Mouse (Mus musculus) gastrocnemius, adult 2 months (tissue): ENCODE data around the gene Ncstn. TPM values are rescaled to one million over a fixed set of nuclear protein-coding genes. Genes with fewer than 3 reads are reported as not detected.

Source experiments
- DNase-seq: peaks from one replicate; pipeline ENCODE4 v3.0.0; 2022
- H3K27ac ChIP-seq: fragments of 200-600 bp; 2 replicates; pipeline ENCODE4 v1.8.1; 2022; ENCODE audit warnings: mild to moderate bottlenecking
- H3K4me3 ChIP-seq: fragments of 200-600 bp; 2 replicates; pipeline ENCODE4 v1.8.1; 2022; ENCODE audit warnings: mild to moderate bottlenecking, moderate library complexity
- CTCF ChIP-seq: fragments of 200-600 bp; IDR thresholded peaks from 2 replicates; pipeline ENCODE4 v1.8.1; 2022; ENCODE audit warnings: antibody characterized with exemption, mild to moderate bottlenecking, moderate library complexity
- intact Hi-C: fragments of 180-260 bp; cut with DNase I; formaldehyde crosslinking; loops from one replicate; pipeline ENCODE4 v1.15.1; 2025
- total RNA-seq, 2 experiments: library from RNA; stranded (reverse); gene quantifications; 2 replicates each; pipeline ENCODE4 v1.2.3; 2021

The Ncstn gene
- total RNA-seq, 2 experiments from 2014 or later, result 27.1 to 31.9 TPM

DNA sequence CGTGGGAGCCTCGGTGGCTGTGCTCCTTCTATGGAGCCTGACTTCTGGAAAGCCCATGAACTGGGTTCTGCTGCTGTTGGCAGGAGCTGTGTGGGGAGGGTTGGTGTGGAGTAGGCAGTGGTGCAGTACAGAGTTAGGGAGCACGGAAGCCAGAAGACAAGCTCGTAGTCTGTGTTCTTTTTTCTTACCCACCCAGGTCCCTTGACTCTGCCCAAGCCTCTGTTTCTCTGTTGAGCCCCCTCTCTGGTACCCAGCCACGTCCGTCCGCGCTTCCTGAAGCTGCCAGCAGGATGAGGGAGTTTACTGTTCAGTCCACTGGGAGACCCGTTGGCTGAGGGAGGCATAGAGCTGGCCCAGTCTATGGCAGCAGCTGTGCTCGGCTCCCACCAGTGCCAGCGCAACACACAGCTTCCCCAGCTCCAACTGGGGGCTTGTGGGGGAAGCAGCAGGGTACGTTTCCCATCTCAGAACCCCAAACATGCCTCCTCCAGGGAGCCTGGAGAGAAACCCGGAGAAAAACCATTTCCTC is 17.9 kb downstream of the Ncstn start:
- TF ChIP-seq CTCF, result no peak
- intact Hi-C loops, result no loop called here
- DNase-seq, result peak; percentile 40
- H3K27ac ChIP-seq, result peak overlapping the region; percentile 38; the same call in 1 of the 2 replicates
- H3K4me3 ChIP-seq, result no peak overlapping the region

DNA sequence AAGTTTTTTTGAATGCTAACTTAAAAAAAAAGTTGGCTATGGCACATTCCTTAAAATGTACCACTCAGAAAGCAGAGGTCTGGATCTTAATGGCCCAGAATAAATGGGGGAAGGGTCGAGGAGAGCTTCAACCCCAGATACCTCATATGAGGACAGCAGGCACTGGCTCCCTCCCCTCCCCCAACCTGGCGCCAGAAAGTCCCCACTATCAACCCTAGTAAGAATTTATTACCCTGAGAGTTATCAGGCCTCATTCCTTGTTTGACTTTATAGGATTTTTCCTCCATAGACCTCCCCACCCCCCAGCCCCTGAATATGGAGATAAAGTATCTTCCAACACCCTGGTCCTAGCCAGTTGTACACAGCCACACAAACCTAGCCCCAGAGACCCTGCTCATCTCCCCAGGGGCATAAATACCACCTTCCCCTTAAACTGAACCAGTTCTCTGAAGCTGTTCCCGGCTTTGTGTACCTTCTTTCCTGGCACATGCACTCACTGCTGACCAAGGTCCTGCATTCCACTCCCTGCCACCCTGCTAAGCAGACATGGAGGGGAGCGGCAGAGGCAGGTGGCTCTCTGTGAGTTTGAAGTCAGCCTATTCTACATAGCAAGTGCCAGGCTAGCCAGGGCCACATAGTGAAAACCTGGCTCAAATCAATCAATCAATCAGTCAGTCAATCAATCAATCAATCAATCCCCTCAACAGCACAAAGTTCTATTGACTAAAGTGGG is 19.1 kb downstream of the Ncstn start:
- no peak overlapping the region for H3K4me3 ChIP-seq
- no peak overlapping the region for H3K27ac ChIP-seq
- TF ChIP-seq CTCF, result no peak
- DNase-seq, result no peak
- intact Hi-C loops, result no loop called here

DNA sequence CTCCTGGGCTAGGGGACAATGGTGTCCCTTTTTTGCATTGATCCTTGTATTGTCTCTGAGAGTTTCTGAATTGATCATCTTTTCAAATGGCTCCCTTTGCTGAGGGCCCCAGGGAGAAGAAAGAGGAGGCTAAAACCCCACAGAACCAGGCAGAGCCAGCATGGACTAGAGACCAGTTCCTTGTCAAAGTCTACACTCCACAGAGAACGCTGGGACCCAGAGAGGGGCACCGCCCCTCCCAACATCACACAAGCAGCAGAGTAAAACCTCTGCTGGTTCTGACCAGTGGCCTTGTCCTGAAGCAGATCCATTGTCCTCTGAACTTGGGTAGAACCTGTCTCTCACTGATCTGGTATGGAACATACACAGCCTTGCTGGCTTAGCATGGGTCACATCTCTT is 20.5 kb downstream of the Ncstn start:
- Histone ChIP-seq H3K27ac (no peak overlapping the region), H3K4me3 (no peak overlapping the region)
- TF ChIP-seq CTCF, result no peak
- DNase-seq, result no peak
- intact Hi-C loops, result no loop called here

DNA sequence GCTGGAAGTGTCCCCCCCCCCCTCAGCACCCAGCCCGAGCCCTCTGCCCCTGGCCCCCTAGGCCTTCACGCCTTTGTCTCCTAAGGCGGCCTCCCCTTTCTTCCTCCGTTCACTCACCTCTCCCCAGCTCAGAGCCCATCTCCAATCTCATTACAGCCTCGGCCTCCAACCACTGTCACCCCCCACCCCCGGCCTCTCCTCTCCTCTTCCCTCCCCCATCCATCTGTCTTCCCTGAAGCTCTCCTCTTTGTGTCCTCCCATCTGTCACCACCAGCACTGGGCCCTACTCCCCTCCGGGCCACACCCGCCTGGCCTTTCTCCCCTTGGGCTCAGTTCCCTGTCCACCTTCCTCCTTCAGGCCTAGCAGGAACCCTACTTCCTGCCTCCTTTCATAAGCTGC is 21.4 kb downstream of the Ncstn start:
- H3K4me3 ChIP-seq, result no peak overlapping the region
- TF ChIP-seq CTCF, result no peak
- no peak for DNase-seq
- no peak overlapping the region for H3K27ac ChIP-seq
- intact Hi-C loops, result no loop called here

DNA sequence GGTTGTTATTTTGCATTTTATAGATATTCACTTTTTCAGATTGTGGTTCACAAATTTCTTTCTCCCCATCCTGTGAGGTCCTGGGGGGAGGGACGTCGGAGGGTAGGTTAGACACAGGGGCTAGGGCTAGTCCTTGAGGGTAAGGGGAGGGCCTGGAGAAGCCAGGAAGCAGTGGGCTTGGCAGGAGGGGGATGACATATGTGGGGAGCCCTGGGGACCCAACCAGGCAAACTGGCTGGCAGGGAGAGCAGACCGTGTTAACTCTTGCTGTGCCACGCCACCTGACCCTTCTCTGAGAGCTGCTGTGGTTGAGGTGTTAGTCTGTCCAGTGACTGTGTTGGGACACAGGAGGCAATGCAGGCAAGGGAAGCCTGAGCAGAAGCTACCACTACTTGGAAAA is 21.9 kb downstream of the Ncstn start:
- intact Hi-C loops, result no loop called here
- no peak for TF ChIP-seq CTCF

DNA sequence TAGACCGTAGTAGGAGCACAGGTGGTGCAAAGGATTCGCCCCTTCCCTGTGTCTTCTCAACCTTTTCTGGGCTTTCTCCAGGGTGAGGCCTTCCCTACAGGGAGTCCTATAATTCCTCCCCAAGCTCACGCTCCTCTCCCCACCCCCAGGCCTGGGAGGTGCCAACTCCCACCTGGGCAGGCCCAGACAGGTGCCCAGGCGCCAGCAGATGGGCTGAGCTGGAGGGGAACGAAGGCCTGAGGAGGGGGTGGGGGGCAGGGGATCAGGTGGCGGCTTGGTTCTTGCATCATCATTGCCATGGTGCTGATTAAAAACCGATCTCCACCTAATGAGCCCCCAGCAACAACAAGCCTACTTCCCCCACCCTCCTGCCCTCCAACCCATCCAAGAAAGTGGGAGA is 23.7 kb downstream of the Ncstn start:
- H3K27ac ChIP-seq, result no peak overlapping the region
- TF ChIP-seq CTCF, result no peak
- H3K4me3 ChIP-seq, result no peak overlapping the region
- no peak for DNase-seq
- intact Hi-C loops, result no loop called here

More for the DNA sequence above, 21.9 kb downstream of the Ncstn start:
- Histone ChIP-seq H3K27ac (no peak overlapping the region), H3K4me3 (no peak overlapping the region)
- no peak for DNase-seq

DNA sequence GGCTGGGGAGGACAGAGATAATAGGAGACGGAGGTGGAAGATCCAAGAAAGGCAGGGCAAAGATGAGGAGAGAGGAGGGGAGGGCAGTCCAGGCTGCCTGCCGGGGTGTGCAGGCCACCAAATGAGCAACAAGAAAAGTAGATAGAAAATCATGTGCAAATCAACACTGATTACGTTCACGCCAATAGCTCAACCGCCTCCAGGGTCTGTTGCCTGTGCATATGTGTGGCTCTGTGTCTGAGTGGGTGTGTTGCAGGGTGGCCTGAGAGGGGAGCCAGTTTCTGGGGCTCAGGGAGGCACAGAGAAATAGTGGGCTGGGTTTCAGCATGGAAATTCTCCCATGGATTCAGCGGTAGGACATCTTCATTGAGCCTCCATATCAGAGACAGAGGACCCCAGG is 24.3 kb downstream of the Ncstn start:
- no peak overlapping the region for H3K27ac ChIP-seq
- DNase-seq, result no peak
- TF ChIP-seq CTCF, result no peak
- intact Hi-C loops, result no loop called here
- H3K4me3 ChIP-seq, result no peak overlapping the region

DNA sequence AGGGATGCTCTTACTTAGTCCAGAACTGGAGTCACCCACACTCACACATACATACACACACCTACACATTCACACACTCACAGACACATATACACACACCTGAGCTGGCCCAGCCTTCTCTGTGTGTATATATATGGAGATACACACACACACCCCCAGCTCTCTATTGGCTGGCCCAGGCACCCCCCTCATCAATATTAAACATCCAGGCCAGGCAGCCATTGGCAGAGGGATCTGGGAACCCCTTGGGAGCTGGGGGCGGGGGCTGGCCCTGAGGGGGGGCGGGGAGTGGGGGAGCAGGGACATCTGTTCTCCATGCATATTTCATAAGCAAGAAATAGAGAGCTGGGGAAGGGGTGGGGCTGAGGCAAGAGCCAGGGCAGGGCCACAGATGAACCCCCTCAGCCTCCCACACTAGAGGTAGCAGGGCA is 25.1 kb downstream of the Ncstn start, which contains the start of gene Nhlh1:
Gene Nhlh1, minus strand, starts transcription at position 83 of the 431 bp plus-strand sequence.
- Histone ChIP-seq H3K27ac (no peak within 1 kb of the TSS), H3K4me3 (no peak within 1 kb of the TSS)
- intact Hi-C loops, result no loop called here
- DNase-seq, result no peak
- TF ChIP-seq CTCF, result no peak

DNA sequence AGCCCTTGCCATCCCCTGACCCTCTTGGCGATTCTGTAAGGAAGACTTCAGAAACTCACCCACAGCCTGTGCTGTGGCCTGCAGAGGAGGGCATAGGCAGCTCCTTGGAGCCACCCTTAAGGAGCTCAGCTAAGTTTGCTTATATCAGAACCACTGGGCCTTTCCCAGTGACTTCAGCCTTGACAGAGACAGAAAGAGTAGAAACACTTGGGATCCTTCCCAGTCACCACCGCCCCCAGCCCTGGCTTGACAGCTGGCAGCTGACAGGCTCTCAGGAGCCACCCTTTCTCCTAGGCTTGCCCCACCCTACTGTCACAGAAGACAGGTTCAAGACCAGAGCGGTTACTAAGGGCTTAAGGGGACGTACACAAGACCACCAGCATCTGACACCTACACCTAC is 26.3 kb downstream of the Ncstn start:
- H3K4me3 ChIP-seq, result no peak overlapping the region
- no peak overlapping the region for H3K27ac ChIP-seq
- TF ChIP-seq CTCF, result no peak
- intact Hi-C loops, result no loop called here
- DNase-seq, result no peak

DNA sequence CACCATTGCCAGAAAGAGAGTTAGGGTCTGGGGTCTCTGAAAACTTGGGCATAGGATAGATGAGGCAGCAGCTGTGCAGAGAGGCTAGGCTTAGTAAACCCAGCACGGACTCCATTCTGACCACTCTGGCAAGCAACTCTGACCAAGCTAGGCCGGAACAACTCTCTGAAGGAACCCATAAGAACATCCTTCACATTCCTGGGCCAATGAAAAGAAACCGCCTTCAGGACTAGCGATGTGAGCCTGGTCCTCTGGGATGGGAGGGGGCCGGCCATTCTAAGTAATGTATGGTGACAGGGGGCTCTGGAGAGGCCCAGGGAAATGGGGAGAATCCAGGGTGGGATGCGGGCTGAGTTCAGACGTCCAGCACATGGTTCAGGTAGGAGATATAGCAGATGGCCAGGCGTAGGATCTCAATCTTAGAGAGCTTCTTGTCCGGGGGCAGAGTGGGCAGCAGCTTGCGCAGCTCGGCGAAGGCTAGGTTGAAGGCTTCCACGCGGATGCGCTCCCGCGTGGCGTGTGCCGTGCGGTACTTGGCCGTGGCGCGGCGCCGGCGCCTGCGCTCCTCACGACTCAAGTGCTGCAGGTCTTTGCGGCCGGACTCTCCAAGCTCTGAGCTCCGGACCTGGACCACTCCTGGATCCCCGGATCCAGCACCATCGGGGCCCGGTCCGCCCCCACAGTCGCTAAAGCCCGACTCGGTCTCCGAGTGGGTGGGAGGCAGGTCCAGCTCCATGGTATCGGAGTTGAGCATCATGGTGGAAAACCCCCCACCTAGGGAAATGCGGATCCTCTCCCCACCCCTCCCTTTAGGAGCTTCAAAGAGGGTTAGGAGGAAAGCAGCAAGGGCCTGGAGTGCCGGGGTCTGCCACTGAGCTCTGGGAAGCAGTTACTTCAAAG is 28.8 kb downstream of the Ncstn start:
- DNase-seq, result no peak
- Histone ChIP-seq H3K4me3 (peak overlapping the region; percentile 54), H3K27ac (no peak overlapping the region)
- intact Hi-C loops, result no loop called here
- no peak for TF ChIP-seq CTCF

DNA sequence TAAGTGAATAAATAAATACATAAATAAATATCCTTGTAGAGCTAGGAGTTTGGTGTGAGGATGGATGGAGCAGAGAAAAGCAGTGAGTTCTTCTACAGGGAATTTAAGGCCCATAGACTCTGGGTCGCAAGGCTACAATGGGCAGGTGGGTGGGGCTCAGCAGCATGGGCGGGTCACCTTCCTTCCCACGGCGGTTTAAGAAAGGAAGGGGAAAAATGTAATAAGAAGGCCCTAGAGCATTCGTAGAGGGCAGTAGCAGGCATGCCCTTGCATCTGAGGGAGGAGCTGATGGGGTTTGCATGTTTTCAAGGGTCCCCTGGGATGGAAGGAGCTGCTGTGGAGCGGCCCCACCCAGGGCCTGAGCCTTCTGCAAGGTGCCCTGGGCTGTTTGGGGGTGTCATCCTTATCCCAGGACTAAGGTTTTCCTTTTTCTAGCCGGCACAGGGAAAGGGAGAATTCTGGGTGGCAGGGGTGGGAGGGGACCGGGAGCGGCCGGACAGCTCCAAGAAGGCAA is 29.8 kb downstream of the Ncstn start:
- no peak overlapping the region for H3K4me3 ChIP-seq
- no peak for TF ChIP-seq CTCF
- intact Hi-C loops, result no loop called here
- no peak for DNase-seq
- H3K27ac ChIP-seq, result no peak overlapping the region

DNA sequence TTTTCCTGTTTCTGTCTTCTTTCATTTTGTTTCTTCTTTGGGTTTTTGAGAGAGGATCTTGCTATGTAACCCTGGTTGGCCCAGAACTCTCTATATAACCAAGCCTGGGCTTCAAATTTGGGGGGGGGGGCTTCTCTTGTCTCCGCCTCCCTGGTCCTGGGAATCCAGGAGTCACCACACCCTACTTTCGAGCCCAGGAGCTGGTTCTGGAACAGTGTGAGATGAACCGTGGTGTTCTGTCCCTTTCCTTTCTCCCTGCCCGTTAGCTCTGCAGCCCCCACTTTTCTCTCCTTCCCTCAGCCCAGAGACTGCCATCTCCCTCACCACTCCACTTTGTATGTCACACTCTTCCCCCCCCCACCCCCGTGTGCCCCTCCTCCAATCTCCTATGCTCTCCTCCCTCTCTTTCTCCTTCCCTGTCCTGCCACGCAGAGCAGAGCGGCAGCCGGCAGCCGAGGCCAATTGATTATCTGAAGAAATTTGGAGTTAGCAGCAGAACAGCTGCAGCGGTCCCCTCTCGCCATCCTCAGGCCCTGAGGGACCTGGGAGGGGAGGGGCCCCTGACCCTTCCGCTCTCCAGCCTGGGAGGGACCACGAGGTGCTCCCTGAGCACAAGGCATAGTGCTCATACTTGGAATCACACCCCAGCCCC is 33.3 kb downstream of the Ncstn start:
- TF ChIP-seq CTCF, result no peak

More for the DNA sequence above, 33.3 kb downstream of the Ncstn start:
- intact Hi-C loops, result loop anchor here (5.0 to 10.0 kb wide), 4 partner anchors 68 to 446 kb away; partner anchors contain the start of gene Kcnj9
- no peak for DNase-seq
- H3K27ac ChIP-seq, result no peak overlapping the region; the same call in 1 of the 2 replicates
- peak overlapping the region; percentile 35 for H3K4me3 ChIP-seq
